In genomic region chrX:92786814-92787213, GRCm38 (mm10) we compare ENCODE assay signal across 26 mouse cellular contexts.
DNase-seq lines count a peak whose midpoint lies in the region; ATAC-seq and TF ChIP-seq lines count a peak whose summit lies in the region.
"Had no signal": no experiment of that assay in that cellular context is flagged by ENCODE, and none has a peak within 500 bp of the region (broad histone marks: within the 10 kb centered on the region; RNA-seq: fewer than 3 reads in every experiment).

No protein-coding gene starts in this region.

- no peak overlapping the region for H3ac ChIP-seq in myocyte (ENCODE audit: control insufficient read depth, insufficient read length)

- WGBS in forebrain, postnatal 0 days: 48% methylated on average over 2 of the region's 2 CpGs
- 53% methylated on average over 2 of the region's 2 CpGs for WGBS in forebrain, embryonic 14.5 days

- no peak overlapping the region for H3K27ac ChIP-seq in forebrain, postnatal 0 days (ENCODE audit: low read depth, low read length)
- no peak overlapping the region for H3K27ac ChIP-seq in forebrain, embryonic 14.5 days (ENCODE audit: low read depth, low read length)
- H3K27ac ChIP-seq: embryonic facial prominence, embryonic 10.5 days; embryonic facial prominence, embryonic 13.5 days; forebrain, embryonic 10.5 days; forebrain, embryonic 13.5 days; heart, adult 2 months; hindbrain, embryonic 10.5 days; hindbrain, embryonic 13.5 days; hindbrain, postnatal 0 days had no signal

- H3K4me3 ChIP-seq in forebrain, postnatal 0 days (ENCODE audit: low read depth, low read length): no peak overlapping the region
- H3K4me3 ChIP-seq in forebrain, embryonic 14.5 days (ENCODE audit: low read depth, low read length): no peak overlapping the region
- no peak overlapping the region for H3K4me3 ChIP-seq in myocyte
- H3K4me3 ChIP-seq: embryonic facial prominence, embryonic 10.5 days; embryonic facial prominence, embryonic 13.5 days; erythroblast, embryonic 14.5 days; forebrain, embryonic 10.5 days; forebrain, embryonic 13.5 days; heart, adult 2 months; hindbrain, embryonic 10.5 days; hindbrain, embryonic 13.5 days had no signal

- no peak overlapping the region for H3K9ac ChIP-seq in forebrain, postnatal 0 days
- no peak overlapping the region for H3K9ac ChIP-seq in forebrain, embryonic 14.5 days (ENCODE audit: low read length)
- H3K9ac ChIP-seq: embryonic facial prominence, embryonic 13.5 days; forebrain, embryonic 13.5 days; hindbrain, embryonic 13.5 days had no signal

- no peaks in the 10 kb centered on the region for H3K36me3 ChIP-seq in forebrain, postnatal 0 days (ENCODE audit: insufficient read depth)
- H3K36me3 ChIP-seq in forebrain, embryonic 14.5 days (ENCODE audit: control insufficient read depth, insufficient read depth, low read length): no peaks in the 10 kb centered on the region
- no peaks in the 10 kb centered on the region for H3K36me3 ChIP-seq in myocyte (ENCODE audit: control insufficient read depth, insufficient read depth)
- H3K36me3 ChIP-seq: embryonic facial prominence, embryonic 10.5 days; embryonic facial prominence, embryonic 13.5 days; forebrain, embryonic 10.5 days; hindbrain, embryonic 10.5 days; hindbrain, embryonic 13.5 days had no signal

- no peak for TF ChIP-seq POLR2A in myocyte (IDR thresholded peaks at IDR 0.05; ENCODE audit: insufficient read length, low read depth)

- TF ChIP-seq CTCF in forebrain, postnatal 0 days (IDR thresholded peaks at IDR 0.05; ENCODE audit: low read depth): no peak

- no peaks in the 10 kb centered on the region for H3K79me2 ChIP-seq in myocyte (ENCODE audit: control insufficient read depth, insufficient read depth)

- H3K4me1 ChIP-seq in forebrain, postnatal 0 days (ENCODE audit: insufficient read depth): no peaks in the 10 kb centered on the region
- no peaks in the 10 kb centered on the region for H3K4me1 ChIP-seq in forebrain, embryonic 14.5 days (ENCODE audit: control insufficient read depth, insufficient read depth, low read length)
- H3K4me1 ChIP-seq: embryonic facial prominence, embryonic 10.5 days; embryonic facial prominence, embryonic 13.5 days; forebrain, embryonic 10.5 days; hindbrain, embryonic 10.5 days; hindbrain, embryonic 13.5 days had no signal

- no peak for ATAC-seq in forebrain, postnatal 0 days
- ATAC-seq in forebrain, embryonic 14.5 days: no peak
- no peak for ATAC-seq in erythroid progenitor cell, adult 5-6 weeks (replicated peaks; ENCODE audit: low FRiP score, poor library complexity, severe bottlenecking)
- ATAC-seq: forebrain, embryonic 13.5 days; hindbrain, postnatal 0 days; inflammation-experienced regulatory T-cells, adult 6 months; intestine, embryonic 16.5 days had no signal

- H3K4me2 ChIP-seq in forebrain, postnatal 0 days (ENCODE audit: low read depth): no peak overlapping the region
- no peak overlapping the region for H3K4me2 ChIP-seq in forebrain, embryonic 14.5 days (ENCODE audit: low read length)
- peak overlapping the region; percentile 65 for H3K4me2 ChIP-seq in myocyte (ENCODE audit: low read depth)
- H3K4me2 ChIP-seq: embryonic facial prominence, embryonic 13.5 days; forebrain, embryonic 13.5 days; heart, embryonic 11.5 days; hindbrain, embryonic 13.5 days had no signal

- peak; percentile 1 for DNase-seq in forebrain, postnatal 0 days
- no peak for DNase-seq in forebrain, embryonic 14.5 days (ENCODE audit: low spot score)
- DNase-seq in 3T3-L1 (ENCODE audit: low read depth, low spot score): peak; percentile 33
- DNase-seq in NIH3T3 (ENCODE audit: low read depth): peak; percentile 3
- DNase-seq in B cell, adult 2 months: no peak
- DNase-seq: adrenal gland, adult 2 months; adrenal gland, postnatal 14 days; cerebellum, adult 11-12 months; cerebellum, adult 8-10 months; cerebellum, postnatal 36 days; embryo, embryonic 11 days; gastrocnemius, postnatal 25 days; heart, adult 2 months had no signal

- no peaks in the 10 kb centered on the region for H3K27me3 ChIP-seq in forebrain, postnatal 0 days (ENCODE audit: insufficient read depth, low read length)
- no peaks in the 10 kb centered on the region for H3K27me3 ChIP-seq in forebrain, embryonic 14.5 days (replicated peaks; ENCODE audit: control insufficient read depth, insufficient read depth, low read length)
- no peaks in the 10 kb centered on the region for H3K27me3 ChIP-seq in myocyte (ENCODE audit: control insufficient read depth, insufficient read depth, insufficient read length)
- H3K27me3 ChIP-seq: embryonic facial prominence, embryonic 13.5 days; forebrain, embryonic 13.5 days; hindbrain, embryonic 13.5 days had no signal

- H3K9me3 ChIP-seq in forebrain, postnatal 0 days (ENCODE audit: low read length): no peaks in the 10 kb centered on the region
- no peaks in the 10 kb centered on the region for H3K9me3 ChIP-seq in forebrain, embryonic 14.5 days (replicated peaks; ENCODE audit: control insufficient read depth, low read length)
- H3K9me3 ChIP-seq: embryonic facial prominence, embryonic 10.5 days; embryonic facial prominence, embryonic 13.5 days; forebrain, embryonic 10.5 days; forebrain, embryonic 13.5 days; hindbrain, embryonic 10.5 days; hindbrain, embryonic 13.5 days had no signal

TF ChIP-seq in myocyte, 11 proteins besides CTCF, POLR2A, EP300 and RAD21:
- TF ChIP-seq E2F4 (IDR thresholded peaks at IDR 0.05; ENCODE audit: insufficient read depth) (no peak), CEBPB (IDR thresholded peaks at IDR 0.05; ENCODE audit: insufficient read depth, poor library complexity, severe bottlenecking) (no peak), POLR2AphosphoS2 (IDR thresholded peaks at IDR 0.05; ENCODE audit: insufficient read length, low read depth) (no peak), USF1 (IDR thresholded peaks at IDR 0.05; ENCODE audit: low read depth) (no peak), REST (IDR thresholded peaks at IDR 0.05; ENCODE audit: insufficient read depth, insufficient read length) (no peak), MYOD1 (IDR thresholded peaks at IDR 0.05; ENCODE audit: control insufficient read depth in 1 of 3, insufficient read length in 2 of 3, low read depth in 2 of 3) (no peak), MYOG (IDR thresholded peaks at IDR 0.05; ENCODE audit: control insufficient read depth in 1 of 3, insufficient read depth in 1 of 3, insufficient read length in 2 of 3, low read depth in 2 of 3) (no peak), MAX (IDR thresholded peaks at IDR 0.05; ENCODE audit: low read depth) (no peak), SRF (IDR thresholded peaks at IDR 0.05; ENCODE audit: control insufficient read depth, insufficient read length, low read depth) (no peak), TCF3 (IDR thresholded peaks at IDR 0.05; ENCODE audit: insufficient read length, low read depth) (no peak), TCF12 (IDR thresholded peaks at IDR 0.05; ENCODE audit: insufficient read depth, poor library complexity, severe bottlenecking) (no peak)
TF ChIP-seq in myocyte: peak in this region for 0.

Comparison
In these comparisons a context has a peak if more than half of its experiments do, and no peak if none do; other contexts are left out.
1. DNase-seq: peak in forebrain, postnatal 0 days (single experiment), 3T3-L1 (single experiment) and NIH3T3 (single experiment); none in forebrain, embryonic 14.5 days (single experiment) and B cell, adult 2 months (0 of 2).